Mouse (Mus musculus): Measurements from ENCODE around the gene Grxcr1. TPM values are rescaled to one million over a fixed set of nuclear protein-coding genes. Genes with fewer than 3 reads are reported as not detected.

Gene Grxcr1
- total RNA-seq, 2 experiments from 2014 or later, result not detected

GRCm38 (mm10) chr5:68093085-68093484 lies 61.5 kb downstream of the Grxcr1 start:
- DNase-seq, result no peak

GRCm38 (mm10) chr5:68097665-68098624 lies 66.3 kb downstream of the Grxcr1 start:
- peak; percentile 3 to 9 for DNase-seq

GRCm38 (mm10) chr5:68112430-68113036 lies 80.9 kb downstream of the Grxcr1 start:
- peak; percentile 32 to 38 for DNase-seq

GRCm38 (mm10) chr5:68120880-68121279 lies 89.2 kb downstream of the Grxcr1 start:
- DNase-seq, result no peak

- no peak for DNase-seq
Measured at GRCm38 (mm10) chr5:68122883-68123282, 91.2 kb downstream of the Grxcr1 start.

GRCm38 (mm10) chr5:68125478-68125877 lies 93.8 kb downstream of the Grxcr1 start:
- no peak for DNase-seq

GRCm38 (mm10) chr5:68128421-68128820 lies 96.8 kb downstream of the Grxcr1 start:
- peak in 1 of 2 experiments; percentile 27 for DNase-seq

- no peak for DNase-seq
Measured at GRCm38 (mm10) chr5:68128821-68129608, 97.4 kb downstream of the Grxcr1 start.

- DNase-seq, result no peak
Measured at GRCm38 (mm10) chr5:68146818-68147217, 115.2 kb downstream of the Grxcr1 start.

- peak; percentile 16 to 30 for DNase-seq
Measured at GRCm38 (mm10) chr5:68149946-68150345, 118.3 kb downstream of the Grxcr1 start.

- DNase-seq, result no peak
Measured at GRCm38 (mm10) chr5:68150347-68151043, 118.9 kb downstream of the Grxcr1 start.

- no peak for DNase-seq
Measured at GRCm38 (mm10) chr5:68162503-68162902, 130.9 kb downstream of the Grxcr1 start.

- no peak for DNase-seq
Measured at GRCm38 (mm10) chr5:68165954-68166353, 134.3 kb downstream of the Grxcr1 start.

Other genes starting within 250 kb of the Grxcr1 start
- 100 to 1,000 TPM; 163 to 183 TPM for gene Atp8a1, start 184.4 kb upstream of the Grxcr1 start, total RNA-seq (2021)
- gene Gm5108, start 90.2 kb upstream of the Grxcr1 start, total RNA-seq (2021), result not detected
- not detected for gene Gm21905, start 85.4 kb upstream of the Grxcr1 start, total RNA-seq (2021)